Mouse (Mus musculus) natural killer cell, adult 2 months (primary cell): Measurements from ENCODE around the gene Olfr1467.

Source experiments
- DNase-seq, 2 experiments: peaks; one replicate each; pipeline ENCODE4 v3.0.0; 2022; ENCODE audit warnings: low spot score in 2 of 2

The Olfr1467 gene

GRCm38 (mm10) chr19:13361936-13362335 is at the start of gene Olfr1467:
Olfr1467 (plus strand) TSS chr19:13362236.
- DNase-seq, result no peak

- no peak for DNase-seq
Measured at GRCm38 (mm10) chr19:13315441-13315840, 46.6 kb upstream of the Olfr1467 start, which contains the start of gene Olfr1465. Olfr1465 (minus strand) TSS chr19:13315541.

GRCm38 (mm10) chr19:13338562-13338961 is 23.5 kb upstream of the Olfr1467 start, which contains the start of gene Olfr1466:
Olfr1466 (plus strand) TSS chr19:13338862.
- no peak for DNase-seq

- DNase-seq, result no peak
Measured at GRCm38 (mm10) chr19:13407549-13407948, 45.5 kb downstream of the Olfr1467 start, which contains the start of gene Olfr1469. Olfr1469 (plus strand) TSS chr19:13407849.
